Mouse (Mus musculus): ENCODE results near the gene Cntnap5b.

GRCm38 (mm10) chr1:100463877-100464276 lies 691.3 kb downstream of the Cntnap5b start:
- no peak for TF ChIP-seq CTCF (IDR thresholded peaks at IDR 0.05; ENCODE audit: low read depth, low read length)
- TF ChIP-seq POLR2AphosphoS5 (IDR thresholded peaks at IDR 0.05; ENCODE audit: insufficient replicate concordance, low read depth, low read length) = no peak
- no peak for TF ChIP-seq GATA1 (IDR thresholded peaks at IDR 0.05; ENCODE audit: borderline replicate concordance, low read length)
- no peak for TF ChIP-seq GATA2 (IDR thresholded peaks at IDR 0.05; ENCODE audit: borderline replicate concordance, low read depth, low read length)

All from G1E (cell line).